Mouse (Mus musculus): ENCODE measurements around the gene Etv3. TPM values are rescaled to one million over a fixed set of nuclear protein-coding genes. Genes with fewer than 3 reads are reported as not detected.
"Not testable (repeated sequence)": the region's sequence is repeated elsewhere in the genome, so short reads cannot be mapped to it uniquely, and the experiment has no call there.

Etv3 gene
- total RNA-seq (2015) = 7.4 and 8.5 TPM in 2 replicates
- total RNA-seq (2017) = 9.2 and 9.5 TPM in 2 replicates

DNA sequence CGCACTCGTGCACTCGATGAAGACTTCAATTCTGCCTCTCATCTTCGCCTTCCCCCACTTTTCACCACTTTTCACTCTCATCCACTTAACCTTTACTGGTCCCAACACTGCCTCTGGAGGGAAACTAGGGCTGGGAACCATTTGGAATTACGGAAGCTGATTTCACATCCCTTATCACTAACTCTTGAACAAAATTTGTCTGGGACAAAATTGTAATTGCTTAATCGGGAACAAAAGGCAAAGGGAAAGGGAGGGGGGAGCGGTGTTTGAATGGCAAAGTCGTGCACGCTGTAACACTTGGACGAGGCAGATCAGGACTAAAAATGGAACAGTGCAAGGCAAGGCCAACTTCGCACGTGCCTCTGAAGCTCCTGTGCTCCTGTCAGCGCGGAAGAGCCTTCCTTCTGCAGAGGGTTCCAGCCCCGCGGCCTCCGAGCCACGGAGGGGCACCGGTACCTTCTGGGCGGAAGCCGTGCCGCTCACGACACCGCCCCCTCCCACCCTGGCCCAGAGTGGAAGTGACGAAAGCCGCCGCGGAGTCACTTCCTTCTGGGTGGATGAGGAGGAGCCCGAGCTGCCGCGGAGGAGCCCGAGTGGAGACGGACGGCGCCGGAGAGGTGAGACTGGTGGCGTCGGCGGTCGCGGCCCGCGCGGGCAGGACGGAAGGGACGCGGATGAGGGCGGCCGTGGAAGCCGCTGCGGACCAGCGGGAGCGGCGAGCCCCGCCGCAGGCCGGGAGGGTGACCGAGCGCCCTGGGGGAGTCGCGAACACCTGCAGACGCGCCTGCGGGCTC is at the start of gene Etv3:
Gene Etv3, plus strand, starts transcription at position 365 of the 794 bp plus-strand sequence.
- peak; percentile 86 for ATAC-seq (replicated peaks; ENCODE audit: poor library complexity)

DNA sequence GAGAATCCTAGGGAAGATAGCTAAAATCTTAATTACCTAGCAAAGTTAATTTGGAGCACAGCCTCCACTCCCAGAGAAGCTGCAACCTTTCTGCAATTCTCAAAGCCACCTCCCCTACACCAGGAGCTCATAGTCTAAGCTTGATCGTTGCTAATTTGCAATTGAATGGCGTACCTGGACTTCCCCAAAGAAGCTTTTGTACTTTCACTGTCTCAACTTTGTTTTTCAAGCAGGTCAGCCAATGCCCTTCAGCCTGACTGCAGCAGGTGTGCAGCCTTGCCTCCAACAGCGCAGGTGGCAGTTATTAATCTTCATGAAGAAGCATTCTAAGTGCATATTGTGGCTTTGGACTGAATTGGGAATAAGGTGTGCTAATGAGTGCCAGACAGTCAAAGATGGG is 47.3 kb upstream of the Etv3 start:
- not testable (repeated sequence) for ATAC-seq (replicated peaks; ENCODE audit: poor library complexity)

GRCm38 (mm10) chr3:87478596-87478995 is 46.6 kb upstream of the Etv3 start:
- not testable (repeated sequence) for ATAC-seq (replicated peaks; ENCODE audit: poor library complexity)

DNA sequence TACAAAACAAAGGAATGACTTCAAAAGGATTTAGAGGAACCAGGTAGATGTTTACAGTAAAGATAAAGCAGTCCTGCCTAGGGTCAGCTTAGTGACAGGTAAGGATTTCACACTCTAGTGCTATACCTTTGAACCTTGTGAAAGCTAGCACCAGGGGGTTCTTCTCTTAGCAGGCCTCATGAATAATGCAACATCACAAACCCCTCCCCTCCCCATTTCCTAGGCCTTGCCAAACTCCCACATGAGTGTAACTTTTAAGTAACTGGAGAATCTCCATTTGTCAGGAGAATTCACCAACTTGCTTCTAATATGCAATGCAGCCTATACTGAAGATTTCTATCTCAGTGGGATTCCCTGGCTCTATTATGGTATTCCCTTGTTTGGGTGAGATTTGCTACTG is 46.0 kb upstream of the Etv3 start:
- not testable (repeated sequence) for ATAC-seq (replicated peaks; ENCODE audit: poor library complexity)

- ATAC-seq (replicated peaks; ENCODE audit: poor library complexity) = no peak
Observed at GRCm38 (mm10) chr3:87487392-87487791, 37.8 kb upstream of the Etv3 start.

DNA sequence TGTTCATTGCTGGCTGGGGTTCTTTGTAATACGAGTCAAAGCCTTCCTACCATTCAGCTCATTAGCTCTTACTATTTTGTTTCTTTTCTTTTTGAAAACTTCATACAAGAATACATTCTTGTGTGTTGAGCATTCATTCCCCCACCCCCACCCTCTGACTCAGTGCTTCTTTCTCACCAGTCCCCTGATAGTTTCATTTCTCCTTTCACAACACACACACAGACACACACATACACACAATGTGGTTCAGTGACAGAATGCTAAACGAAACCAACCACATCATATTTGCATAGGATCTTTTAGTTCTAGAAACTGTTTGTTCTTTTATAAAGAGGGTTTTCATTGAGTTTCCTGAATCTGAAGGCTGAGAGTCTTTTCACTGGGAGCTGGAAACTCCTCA is 37.3 kb upstream of the Etv3 start:
- peak; percentile 72 for ATAC-seq (replicated peaks; ENCODE audit: poor library complexity)

- ATAC-seq (replicated peaks; ENCODE audit: poor library complexity) = no peak
Observed at GRCm38 (mm10) chr3:87498266-87498665, 26.9 kb upstream of the Etv3 start.

- peak; percentile 87 for ATAC-seq (replicated peaks; ENCODE audit: poor library complexity)
Observed at GRCm38 (mm10) chr3:87499072-87499471, 26.1 kb upstream of the Etv3 start.

DNA sequence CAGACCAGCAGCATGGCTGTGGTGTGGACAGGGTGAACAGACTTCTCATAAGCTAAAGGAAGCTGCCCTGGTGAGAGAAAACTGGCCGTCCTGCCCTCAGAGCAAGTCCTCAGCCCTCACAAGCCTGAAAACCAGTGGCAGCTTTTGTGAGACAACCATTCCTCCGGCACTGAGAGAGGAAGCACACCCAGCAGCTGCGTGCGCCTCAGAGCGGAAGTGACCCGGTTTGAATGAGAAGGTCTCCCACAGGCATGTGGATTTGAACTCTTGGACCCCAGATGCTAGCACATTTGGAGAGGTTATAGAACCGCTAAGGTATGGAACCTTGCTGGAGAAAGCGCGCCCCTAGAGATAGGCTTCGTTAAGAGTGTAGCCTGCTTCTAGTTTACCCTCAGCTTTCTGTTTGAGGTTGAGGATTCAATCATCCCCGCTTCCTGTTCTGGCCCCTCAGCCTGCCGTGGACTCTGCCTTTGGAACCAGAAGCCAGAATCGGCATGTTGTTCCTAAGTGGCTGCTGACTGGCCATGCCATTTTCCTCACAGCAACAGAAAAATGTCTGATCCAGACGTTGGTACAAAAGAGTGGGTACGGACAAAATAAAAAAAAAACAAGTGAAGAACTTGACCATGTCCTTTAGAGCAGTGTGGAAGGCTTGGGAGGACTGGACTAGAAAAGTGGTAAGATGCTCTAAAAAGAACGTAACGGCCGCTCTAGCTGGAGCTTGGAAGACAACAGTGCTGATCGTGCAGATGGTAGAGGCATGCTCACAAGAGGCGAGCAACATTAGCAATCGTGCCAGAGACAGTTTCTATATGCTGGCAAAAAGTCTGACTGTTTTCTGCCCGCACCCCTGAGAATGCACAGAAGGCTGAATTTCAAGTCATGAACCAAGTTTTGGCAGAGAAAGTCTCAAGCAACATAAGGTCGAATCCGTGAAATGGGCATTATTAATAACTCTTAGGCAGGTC is 24.8 kb upstream of the Etv3 start:
- peak; percentile 40 for ATAC-seq (replicated peaks; ENCODE audit: poor library complexity)

GRCm38 (mm10) chr3:87501151-87501550 is 24.1 kb upstream of the Etv3 start:
- peak; percentile 32; the same call in 1 of the 2 replicates for ATAC-seq (replicated peaks; ENCODE audit: poor library complexity)

GRCm38 (mm10) chr3:87502771-87503170 is 22.4 kb upstream of the Etv3 start:
- ATAC-seq (replicated peaks; ENCODE audit: poor library complexity) = no peak

GRCm38 (mm10) chr3:87504330-87504729 is 20.9 kb upstream of the Etv3 start:
- ATAC-seq (replicated peaks; ENCODE audit: poor library complexity) = peak; percentile 51

- no peak for ATAC-seq (replicated peaks; ENCODE audit: poor library complexity)
Observed at GRCm38 (mm10) chr3:87504749-87505425, 20.3 kb upstream of the Etv3 start.

GRCm38 (mm10) chr3:87506456-87507416 is 18.5 kb upstream of the Etv3 start:
- ATAC-seq (replicated peaks; ENCODE audit: poor library complexity) = no peak

DNA sequence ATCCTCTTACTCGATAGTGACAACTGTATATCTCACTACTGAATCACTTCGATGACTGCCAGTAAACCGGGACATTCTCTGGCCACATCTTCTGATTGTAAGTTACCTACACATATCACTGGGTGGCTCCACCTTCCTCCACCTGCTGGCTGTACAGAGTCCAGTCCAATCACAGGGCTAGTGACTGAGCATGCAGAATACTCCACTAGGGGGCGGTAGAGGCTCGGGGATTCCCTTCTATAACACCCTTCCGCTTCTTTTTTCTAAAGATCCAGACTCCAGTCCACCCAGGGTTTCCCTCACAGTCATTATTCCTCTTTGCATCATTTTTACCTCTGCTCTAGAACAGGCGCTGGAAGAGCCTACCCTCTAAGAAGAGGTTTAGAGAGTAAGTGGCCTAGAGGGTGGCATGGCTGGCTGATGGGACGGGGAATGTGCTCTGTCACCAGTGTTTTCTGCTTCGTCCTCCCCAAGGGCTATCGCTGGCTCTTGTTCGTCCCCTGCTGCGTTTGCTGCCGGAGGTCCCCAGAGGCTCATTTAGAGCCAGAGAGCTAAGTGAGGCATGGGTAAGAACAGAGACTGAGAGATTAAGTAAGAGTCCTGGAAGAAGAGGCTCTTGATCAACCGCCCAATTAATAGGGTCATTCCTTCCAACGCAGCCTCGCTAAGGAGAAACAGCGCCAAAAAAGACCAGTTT is 16.9 kb upstream of the Etv3 start:
- peak; percentile 81 for ATAC-seq (replicated peaks; ENCODE audit: poor library complexity)

- no peak for ATAC-seq (replicated peaks; ENCODE audit: poor library complexity)
Observed at GRCm38 (mm10) chr3:87509061-87509460, 16.1 kb upstream of the Etv3 start.

GRCm38 (mm10) chr3:87510832-87511231 is 14.4 kb upstream of the Etv3 start:
- ATAC-seq (replicated peaks; ENCODE audit: poor library complexity) = no peak

- ATAC-seq (replicated peaks; ENCODE audit: poor library complexity) = peak; percentile 76
Observed at GRCm38 (mm10) chr3:87511971-87512765, 13.0 kb upstream of the Etv3 start.

All from megakaryocyte progenitor cell, adult 5-6 weeks (primary cell).